Mouse (Mus musculus) limb, embryonic 13.5 days (tissue): ENCODE results near the gene Zc3h12b. TPM values are rescaled to one million over a fixed set of nuclear protein-coding genes. Genes with fewer than 3 reads are reported as not detected.
"Not testable (repeated sequence)": the region's sequence is repeated elsewhere in the genome, so short reads cannot be mapped to it uniquely, and the experiment has no call there.

Experiments used
- ATAC-seq: fragments of 200-750 bp; cut with Nextera tagmentation; 2 replicates; pipeline ENCODE4 v1.8.0; 2017; ENCODE audit warnings: low read depth, moderate number of reproducible peaks, moderate TSS enrichment; ENCODE audit not compliant: low FRiP score
- H3K27ac ChIP-seq: fragments of 300-500 bp; sonication (generic); 2 replicates; pipeline ENCODE4 v1.5.1; 2015; ENCODE audit warnings: inconsistent platforms, mild to moderate bottlenecking, moderate library complexity
- H3K27me3 ChIP-seq: fragments of 300-500 bp; sonication (generic); 2 replicates; pipeline ENCODE4 v1.6.1; 2015; ENCODE audit warnings: mild to moderate bottlenecking, inconsistent platforms
- H3K36me3 ChIP-seq: fragments of 300-500 bp; sonication (generic); 2 replicates; pipeline ENCODE4 v1.6.1; 2015; ENCODE audit warnings: inconsistent platforms, mild to moderate bottlenecking, moderate library complexity
- H3K4me1 ChIP-seq: fragments of 300-500 bp; sonication (generic); 2 replicates; pipeline ENCODE4 v1.6.1; 2015; ENCODE audit warnings: inconsistent platforms
- H3K4me2 ChIP-seq: fragments of 300-500 bp; sonication (generic); replicated peaks from 2 replicates; pipeline ENCODE4 v1.6.1; 2015; ENCODE audit warnings: inconsistent platforms, mild to moderate bottlenecking, moderate library complexity
- H3K4me3 ChIP-seq: fragments of 300-500 bp; sonication (generic); 2 replicates; pipeline ENCODE4 v1.5.1; 2015; ENCODE audit warnings: moderate library complexity, mild to moderate bottlenecking, inconsistent platforms
- H3K9ac ChIP-seq: fragments of 300-500 bp; sonication (generic); 2 replicates; pipeline ENCODE4 v1.6.1; 2015; ENCODE audit warnings: mild to moderate bottlenecking, inconsistent platforms
- H3K9me3 ChIP-seq: fragments of 300-500 bp; sonication (generic); 2 replicates; pipeline ENCODE4 v1.6.1; 2016; ENCODE audit warnings: inconsistent platforms
- whole genome bisulfite sequencing: fragments of 180-500 bp; shearing (Covaris S2); methylation state at CpG from one replicate; pipeline ENCODE4 v1.1.7; 2015; 5-methylcytosine and 5-hydroxymethylcytosine counted together
- polyA plus RNA-seq: library from polyadenylated mRNA; unstranded; fragments of >200 nt; fragmentation: Nextera tagmentation; extraction: Ambion mirVana; gene quantifications from 2 replicates; pipeline ENCODE4 v1.2.1, GENCODE M21; 2015

Zc3h12b gene
- polyA plus RNA-seq, 1 experiment from 2014 or later = 5.1 TPM

DNA sequence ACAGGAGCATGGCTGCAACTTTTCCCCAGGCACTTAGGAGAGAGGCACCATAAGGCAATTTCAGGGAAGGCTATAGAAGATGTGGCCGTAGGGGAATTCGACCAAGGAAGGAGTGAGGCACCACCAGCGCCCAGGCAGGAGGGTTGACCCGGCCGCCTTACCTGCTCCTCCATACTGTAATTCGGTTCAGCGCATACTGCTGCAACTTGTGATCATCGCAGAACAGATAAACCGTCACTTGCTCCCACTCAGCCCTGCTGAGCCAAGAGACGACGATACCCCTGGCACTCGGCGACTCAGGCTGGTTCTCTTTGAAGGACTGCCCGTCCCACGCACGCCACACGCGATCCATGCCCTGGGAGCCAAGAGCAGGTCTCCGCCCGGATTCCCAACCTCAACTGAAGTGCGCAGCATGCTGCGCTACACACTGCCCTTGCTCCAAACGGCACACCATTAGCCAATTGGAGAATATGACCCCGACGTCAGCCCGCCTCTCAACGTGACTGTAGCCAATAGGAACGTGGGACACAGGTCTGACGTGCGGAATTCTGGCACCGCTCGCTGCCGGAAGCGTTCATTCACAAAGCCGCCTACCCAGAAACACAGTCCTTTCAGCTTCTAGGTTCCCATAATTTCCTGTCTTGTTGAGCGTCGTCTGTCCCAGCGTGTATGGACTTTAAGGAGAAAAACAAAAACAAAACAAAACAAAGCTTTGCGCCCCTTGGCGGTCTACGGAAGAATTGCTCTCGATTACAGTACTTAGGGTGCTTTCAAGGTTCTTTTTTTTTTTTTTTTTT lies 245.2 kb downstream of the Zc3h12b start, which contains the start of gene Las1l:
Las1l (minus strand) TSS at position 466 of the 797 bp plus-strand sequence.
- peak; percentile 100 for ATAC-seq
- Histone ChIP-seq H3K27me3 (0 out of 2 replicates have a peak, but pooled peaks cover 3% of the 10 kb centered on the region), H3K4me2 (peak within 1 kb of the TSS; percentile 66), H3K4me3 (peak within 1 kb of the TSS; percentile 58), H3K4me1 (no peaks in the 10 kb centered on the region), H3K9me3 (no peaks in the 10 kb centered on the region), H3K9ac (peak within 1 kb of the TSS; percentile 66), H3K27ac (no peak within 1 kb of the TSS), H3K36me3 (peaks cover 3% of the 10 kb centered on the region)
- WGBS = 15% methylated on average over 42 of the region's 42 CpGs

DNA sequence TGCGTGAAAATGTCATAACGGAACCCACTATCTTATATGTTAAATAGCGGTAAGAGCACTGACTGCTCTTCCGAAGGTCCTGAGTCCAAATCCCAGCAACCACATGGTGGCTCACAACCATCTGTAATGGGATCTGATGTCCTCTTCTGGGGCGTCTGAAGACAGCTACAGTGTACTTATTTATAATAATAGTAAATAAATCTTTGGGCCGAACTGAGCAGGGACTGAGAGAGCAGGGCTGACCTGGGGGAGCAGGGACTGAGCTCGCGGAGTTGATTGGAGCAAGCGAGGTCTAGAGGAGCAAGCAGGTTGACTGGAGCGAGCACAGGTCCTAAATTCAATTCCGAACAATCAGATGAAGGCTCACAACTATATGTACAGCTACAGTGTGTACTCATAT lies 246.0 kb downstream of the Zc3h12b start:
- ATAC-seq = 0 out of 2 replicates have a peak, but pooled peaks have one; percentile 7
- not testable (repeated sequence) for H3K9ac ChIP-seq
- WGBS = 43% methylated on average over 11 of the region's 11 CpGs

GRCm38 (mm10) chrX:95963366-95963765 lies 251.9 kb downstream of the Zc3h12b start:
- Histone ChIP-seq H3K27me3 (0 out of 2 replicates have a peak, but pooled peaks cover 3% of the 10 kb centered on the region), H3K27ac (no peak overlapping the region), H3K4me1 (no peaks in the 10 kb centered on the region), H3K4me3 (no peak overlapping the region), H3K4me2 (no peak overlapping the region), H3K9ac (no peak overlapping the region), H3K36me3 (no peaks in the 10 kb centered on the region), H3K9me3 (no peaks in the 10 kb centered on the region)
- no peak for ATAC-seq
- WGBS = 82% methylated on average over 2 of the region's 2 CpGs

More for the DNA sequence above, 246.0 kb downstream of the Zc3h12b start:
- not testable (repeated sequence) for H3K9me3 ChIP-seq, H3K27ac ChIP-seq, H3K27me3 ChIP-seq, H3K4me1 ChIP-seq, H3K36me3 ChIP-seq
- Histone ChIP-seq H3K4me2 (peak overlapping the region; percentile 57), H3K4me3 (peak overlapping the region; percentile 58)

DNA sequence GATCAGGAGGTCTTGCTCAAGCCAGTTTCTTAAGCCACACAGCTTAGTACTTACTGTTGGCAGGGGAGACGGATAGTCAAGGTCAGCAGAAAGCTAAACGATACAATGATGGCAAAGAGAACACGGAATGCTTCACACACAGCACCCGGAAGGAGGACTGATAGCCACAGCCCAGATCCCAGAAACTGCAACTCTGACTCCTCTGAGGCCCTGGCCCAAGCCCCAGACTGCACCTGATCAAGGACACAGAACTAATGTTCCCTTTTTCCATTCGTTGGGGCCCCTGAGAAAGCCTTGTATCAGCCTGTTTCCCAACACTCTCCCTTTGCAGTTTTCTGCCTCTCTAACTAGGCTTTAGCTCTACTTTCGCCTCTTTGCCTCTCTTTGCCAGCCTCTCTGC lies 253.6 kb downstream of the Zc3h12b start:
- ATAC-seq = no peak
- Histone ChIP-seq H3K36me3 (no peaks in the 10 kb centered on the region), H3K4me1 (no peaks in the 10 kb centered on the region), H3K27ac (no peak overlapping the region), H3K9me3 (no peaks in the 10 kb centered on the region), H3K9ac (no peak overlapping the region), H3K4me3 (no peak overlapping the region), H3K4me2 (no peak overlapping the region), H3K27me3 (no peaks in the 10 kb centered on the region)
- WGBS = 82% methylated on average over 6 of the region's 6 CpGs

DNA sequence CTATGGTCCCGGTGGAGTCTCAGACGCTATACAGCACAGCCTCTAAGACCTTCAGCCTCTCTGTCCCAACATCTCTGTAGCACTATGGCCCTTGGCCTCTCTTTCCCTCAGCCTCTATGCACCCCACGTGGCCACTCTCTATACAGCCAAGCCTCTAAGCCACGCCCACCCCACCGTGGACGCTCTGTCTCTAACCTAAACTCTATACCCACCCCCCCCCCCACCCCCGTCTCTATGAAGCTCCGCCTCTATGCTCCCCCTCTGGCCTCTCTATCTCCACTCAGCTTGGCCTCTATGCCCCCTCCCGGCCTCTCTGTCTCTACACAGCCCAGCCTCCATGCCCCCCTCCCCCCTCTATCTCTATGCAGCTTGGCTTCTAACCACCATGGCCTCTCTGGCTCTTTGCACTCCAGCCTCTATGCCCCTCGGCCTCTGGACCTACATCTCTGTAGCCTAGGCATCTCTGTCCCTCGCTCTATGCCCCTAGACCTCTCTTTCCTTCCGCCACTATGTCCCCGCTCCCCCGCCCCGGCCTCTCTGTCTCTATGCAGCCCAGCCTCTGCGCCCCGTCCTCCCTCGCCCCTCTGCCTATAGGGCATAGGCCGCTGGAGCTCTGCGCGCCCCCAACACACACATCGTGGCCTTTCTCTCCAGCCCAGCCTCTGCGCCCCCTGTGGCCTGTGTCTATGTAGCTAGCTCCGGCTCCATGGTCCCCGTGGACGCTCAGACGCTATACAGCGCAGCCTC lies 256.5 kb downstream of the Zc3h12b start:
- 18% methylated on average over 22 of the region's 28 CpGs for WGBS
- H3K4me3 ChIP-seq = peak overlapping the region; percentile 47
- no peaks in the 10 kb centered on the region for H3K4me1 ChIP-seq
- no peaks in the 10 kb centered on the region for H3K27me3 ChIP-seq
- peak; percentile 89 for ATAC-seq
- H3K9me3 ChIP-seq = no peaks in the 10 kb centered on the region
- no peaks in the 10 kb centered on the region for H3K36me3 ChIP-seq
- peak overlapping the region; percentile 63 for H3K4me2 ChIP-seq
- H3K27ac ChIP-seq = peak overlapping the region; percentile 79
- peak overlapping the region; percentile 67 for H3K9ac ChIP-seq

GRCm38 (mm10) chrX:95968594-95968965 lies 257.1 kb downstream of the Zc3h12b start:
- no peaks in the 10 kb centered on the region for H3K9me3 ChIP-seq
- peak; percentile 93 for ATAC-seq
- WGBS = 17% methylated on average over 6 of the region's 6 CpGs

DNA sequence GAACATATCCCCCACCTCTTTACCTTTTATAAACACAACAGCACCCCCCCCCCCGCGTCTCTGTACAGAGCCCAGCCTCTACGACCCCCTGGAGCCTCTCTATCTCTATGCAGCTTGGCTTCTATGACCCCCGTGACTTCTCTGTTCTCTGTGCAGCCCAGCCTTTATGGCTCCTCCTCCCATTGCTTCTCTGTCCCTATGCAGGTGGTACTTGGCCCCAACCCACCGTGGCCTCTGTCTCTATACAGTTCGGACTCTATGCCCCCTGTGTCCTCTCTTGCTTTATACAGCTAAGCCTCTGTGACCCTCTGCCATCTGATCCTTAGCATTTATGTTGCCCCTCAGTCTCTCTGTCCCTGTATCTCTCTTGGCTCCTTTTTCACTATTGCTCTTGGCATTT lies 257.6 kb downstream of the Zc3h12b start:
- no peaks in the 10 kb centered on the region for H3K36me3 ChIP-seq
- H3K27me3 ChIP-seq = no peaks in the 10 kb centered on the region
- no peaks in the 10 kb centered on the region for H3K9me3 ChIP-seq
- H3K27ac ChIP-seq = no peak overlapping the region; the same call in 1 of the 2 replicates
- H3K4me1 ChIP-seq = no peaks in the 10 kb centered on the region
- 36% methylated on average over 6 of the region's 6 CpGs for WGBS
- H3K4me2 ChIP-seq = peak overlapping the region; percentile 63
- H3K9ac ChIP-seq = no peak overlapping the region
- no peak; the same call in 1 of the 2 replicates for ATAC-seq
- no peak overlapping the region for H3K4me3 ChIP-seq

More at GRCm38 (mm10) chrX:95968594-95968965, 257.1 kb downstream of the Zc3h12b start:
- Histone ChIP-seq H3K27me3 (no peaks in the 10 kb centered on the region), H3K36me3 (no peaks in the 10 kb centered on the region), H3K9ac (peak overlapping the region; percentile 67), H3K4me1 (no peaks in the 10 kb centered on the region), H3K4me2 (peak overlapping the region; percentile 63), H3K27ac (peak overlapping the region; percentile 79), H3K4me3 (peak overlapping the region; percentile 47)

GRCm38 (mm10) chrX:95969936-95970335 lies 258.5 kb downstream of the Zc3h12b start:
- Histone ChIP-seq H3K4me3 (no peak overlapping the region), H3K36me3 (no peaks in the 10 kb centered on the region), H3K27ac (no peak overlapping the region), H3K27me3 (no peaks in the 10 kb centered on the region), H3K9ac (no peak overlapping the region), H3K9me3 (no peaks in the 10 kb centered on the region), H3K4me2 (no peak overlapping the region), H3K4me1 (no peaks in the 10 kb centered on the region)
- 81% methylated on average over 9 of the region's 9 CpGs for WGBS
- ATAC-seq = no peak

Other genes with a start within 250 kb of the Zc3h12b start
- 0.11 and 0.22 TPM in 2 replicates for gene Asb12, start 153.7 kb upstream of the Zc3h12b start, polyA plus RNA-seq
- gene Pfn5, start 153.6 kb upstream of the Zc3h12b start, polyA plus RNA-seq = not detected in 2 replicates
- 32.3 and 32.7 TPM in 2 replicates for gene Zc4h2, start 53.2 kb upstream of the Zc3h12b start, polyA plus RNA-seq
- 58.1 and 61.9 TPM in 2 replicates for gene Las1l, start 245.3 kb downstream of the Zc3h12b start, polyA plus RNA-seq